Comparison of ENCODE assay signal across 21 mouse cellular contexts in the genomic region with DNA sequence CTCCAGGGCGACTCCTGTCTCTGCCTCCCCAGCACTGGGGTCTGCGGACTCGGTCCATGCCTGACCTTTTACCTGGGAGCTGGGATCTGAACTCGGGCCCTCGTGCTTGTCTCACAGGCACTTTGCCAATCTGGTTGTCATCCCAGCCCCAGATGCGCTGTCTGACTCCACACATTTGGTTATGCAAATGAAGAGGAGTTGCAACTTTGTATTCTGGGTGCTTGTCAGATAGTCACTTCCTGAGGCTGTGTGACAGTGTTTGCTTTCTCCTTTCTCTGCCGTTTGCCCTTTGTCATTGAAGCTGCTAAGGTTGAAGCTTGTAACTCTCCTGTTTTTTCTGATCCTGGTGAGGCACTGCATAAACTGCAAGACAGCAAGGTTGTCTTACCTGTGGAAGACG. TPM values are rescaled to one million over a fixed set of nuclear protein-coding genes. Genes with fewer than 3 reads are reported as not detected.
DNase-seq lines count a peak whose midpoint lies in the region; ATAC-seq and TF ChIP-seq lines count a peak whose summit lies in the region.
"Had no signal": no experiment of that assay in that cellular context is flagged by ENCODE, and none has a peak within 500 bp of the region (broad histone marks: within the 10 kb centered on the region; RNA-seq: fewer than 3 reads in every experiment).

No protein-coding gene starts in this region.

- peak; percentile 18 for DNase-seq in gastrocnemius, adult 2 months
- no peak for DNase-seq in gastrocnemius, adult 8-10 months (ENCODE audit: low spot score in 2 of 2)
- peak; percentile 37 for DNase-seq in liver, postnatal 0 days
- no peak for DNase-seq in liver
- peak; percentile 22 for DNase-seq in ES-CJ7 (ENCODE audit: low read depth, low spot score)
- no peak for DNase-seq in natural killer cell, adult 2 months (ENCODE audit: low spot score in 2 of 2)
- no peak for DNase-seq in lung, postnatal 25 days (ENCODE audit: low spot score)
- DNase-seq: adrenal gland, postnatal 14 days; cerebellum, adult 18-20 months; cerebellum, adult 9-11 months; cerebellum, postnatal 36 days; gastrocnemius, postnatal 36 days; heart, adult 11 months; heart, postnatal 10 days; heart, postnatal 4 days had no signal

- no peak for TF ChIP-seq CTCF in gastrocnemius, adult 2 months (IDR thresholded peaks at IDR 0.05)
- TF ChIP-seq CTCF in liver, postnatal 0 days (IDR thresholded peaks at IDR 0.05; ENCODE audit: low read depth), result no peak

- peak; percentile 82 for ATAC-seq in liver, postnatal 0 days
- 0 out of 2 replicates have a peak, but pooled peaks have one; percentile 44 for ATAC-seq in megakaryocyte-erythroid progenitor cell, adult 5-6 weeks (replicated peaks; ENCODE audit: low FRiP score, low TSS enrichment, poor library complexity, severe bottlenecking)
- ATAC-seq: hindbrain, embryonic 16.5 days had no signal

- H3K4me2 ChIP-seq in liver, postnatal 0 days (ENCODE audit: low read depth, low read length), result no peak overlapping the region
- H3K4me2 ChIP-seq: embryonic facial prominence, embryonic 13.5 days; forebrain, embryonic 12.5 days; hindbrain, embryonic 12.5 days had no signal

- 52% methylated on average over 8 of the region's 8 CpGs for WGBS in liver, postnatal 0 days (ENCODE audit: insufficient replicate concordance)

- H3K27me3 ChIP-seq in liver, postnatal 0 days (ENCODE audit: insufficient read depth, low read length), result no peaks in the 10 kb centered on the region
- H3K27me3 ChIP-seq: embryonic facial prominence, embryonic 13.5 days; forebrain, embryonic 12.5 days; hindbrain, embryonic 12.5 days had no signal

- H3K4me1 ChIP-seq in liver, postnatal 0 days (ENCODE audit: insufficient read depth), result no peaks in the 10 kb centered on the region
- H3K4me1 ChIP-seq: embryonic facial prominence, embryonic 13.5 days; forebrain, embryonic 12.5 days; hindbrain, embryonic 12.5 days had no signal

- H3K9me3 ChIP-seq in liver, postnatal 0 days (ENCODE audit: low read length), result no peaks in the 10 kb centered on the region
- H3K9me3 ChIP-seq: embryonic facial prominence, embryonic 13.5 days; forebrain, embryonic 12.5 days; heart, embryonic 10.5 days; hindbrain, embryonic 12.5 days had no signal

- TF ChIP-seq EP300 in liver, postnatal 0 days (IDR thresholded peaks at IDR 0.05; ENCODE audit: low read depth), result no peak

- intact Hi-C loops in gastrocnemius, adult 2 months (cut with DNase I), result no loop called here

- no peaks in the 10 kb centered on the region; the same call in 1 of the 2 replicates for H3K36me3 ChIP-seq in liver, postnatal 0 days (replicated peaks; ENCODE audit: insufficient read depth, low read length)

- H3K27ac ChIP-seq in gastrocnemius, adult 2 months, result no peak overlapping the region
- 0 out of 2 replicates have a peak overlapping the region, but pooled peaks have one; percentile 39 for H3K27ac ChIP-seq in liver, postnatal 0 days (ENCODE audit: low read depth)
- H3K27ac ChIP-seq: embryonic facial prominence, embryonic 13.5 days; forebrain, embryonic 12.5 days; heart, embryonic 10.5 days; hindbrain, embryonic 12.5 days had no signal

- no peak overlapping the region for H3K4me3 ChIP-seq in gastrocnemius, adult 2 months
- no peak overlapping the region for H3K4me3 ChIP-seq in liver, postnatal 0 days (ENCODE audit: low read depth, low read length)
- H3K4me3 ChIP-seq: embryonic facial prominence, embryonic 13.5 days; forebrain, embryonic 12.5 days; heart, embryonic 10.5 days; hindbrain, embryonic 12.5 days had no signal

- no peak overlapping the region for H3K9ac ChIP-seq in liver, postnatal 0 days (replicated peaks)
- H3K9ac ChIP-seq: embryonic facial prominence, embryonic 13.5 days; forebrain, embryonic 12.5 days; hindbrain, embryonic 12.5 days had no signal

RNA-seq across cellular contexts. Expression of a gene that starts 26.1 kb away (rescaled TPM):
- 10 to 100 TPM; 19.5 to 37.1 TPM for total RNA-seq in gastrocnemius, adult 2 months (2021)
- total RNA-seq in gastrocnemius, adult 8-10 months (2022), result 10 to 100 TPM; 22.4 to 28.6 (median 24.3) TPM
- 7.6 and 9.6 TPM in 2 replicates for polyA plus RNA-seq in liver, postnatal 0 days (2015; fragmentation: Nextera tagmentation; extraction: Ambion mirVana)
- total RNA-seq in megakaryocyte-erythroid progenitor cell, adult 5-6 weeks (2014; fragmentation: Nextera tagmentation), result 19.3 and 29.1 TPM in 2 replicates
- 17.0 and 17.4 TPM in 2 replicates for total RNA-seq in megakaryocyte-erythroid progenitor cell, adult 5-6 weeks (2017)

RNA-seq across cellular contexts. Expression of a gene that starts 26.2 kb away (rescaled TPM):
- total RNA-seq in gastrocnemius, adult 2 months (2021), result 10 to 100 TPM; 13.0 to 19.5 TPM
- total RNA-seq in gastrocnemius, adult 8-10 months (2022), result 10 to 100 TPM; 13.0 to 15.1 (median 14.0) TPM
- 7.3 and 7.4 TPM in 2 replicates for polyA plus RNA-seq in liver, postnatal 0 days (2015; fragmentation: Nextera tagmentation; extraction: Ambion mirVana)
- 15.3 and 30.8 TPM in 2 replicates for total RNA-seq in megakaryocyte-erythroid progenitor cell, adult 5-6 weeks (2014; fragmentation: Nextera tagmentation)
- 9.3 and 14.6 TPM in 2 replicates for total RNA-seq in megakaryocyte-erythroid progenitor cell, adult 5-6 weeks (2017)

Comparison
In these comparisons a context has a peak if more than half of its experiments do, and no peak if none do; other contexts are left out.
1. DNase-seq: peak in gastrocnemius, adult 2 months (single experiment), liver, postnatal 0 days (single experiment) and ES-CJ7 (single experiment); none in gastrocnemius, adult 8-10 months (0 of 2), liver (single experiment), natural killer cell, adult 2 months (0 of 2) and lung, postnatal 25 days (single experiment).